Mouse (Mus musculus): ENCODE results near the gene Cldn15. TPM values are rescaled to one million over a fixed set of nuclear protein-coding genes. Genes with fewer than 3 reads are reported as not detected.

Cldn15 gene
- polyA plus RNA-seq, 1 experiment: 2.6 TPM

DNA sequence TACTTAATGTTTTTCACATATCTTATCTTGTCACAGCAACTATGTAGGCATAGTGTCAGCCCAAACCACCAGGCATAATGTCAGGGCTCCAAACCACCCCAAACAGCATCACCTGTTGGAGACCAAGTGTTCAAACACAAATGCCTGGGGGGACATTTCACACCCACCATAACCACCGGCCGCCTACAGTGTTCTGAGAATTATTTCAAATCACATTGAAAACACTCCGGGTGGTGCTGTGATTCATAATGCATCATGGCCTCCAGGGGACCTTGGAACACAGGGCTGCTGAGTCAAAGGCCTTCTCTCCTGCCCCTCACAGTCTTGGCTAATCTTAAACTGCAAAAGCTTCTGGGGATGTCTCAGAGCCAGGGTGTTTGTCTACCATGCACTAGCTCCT, 49.5 kb downstream of the Cldn15 start:
- no peak for DNase-seq (ENCODE audit: low read depth in 1 of 2, low spot score in 2 of 2)
- WGBS: 88% methylated on average over 3 of the region's 3 CpGs
- Histone ChIP-seq H3K4me3 (ENCODE audit: extremely low read depth, insufficient read depth, insufficient read length) (no peak overlapping the region), H3K36me3 (ENCODE audit: control insufficient read depth, insufficient read depth, low read length) (no peaks in the 10 kb centered on the region), H3K4me1 (ENCODE audit: control insufficient read depth, insufficient read depth, insufficient read length) (no peaks in the 10 kb centered on the region), H3K27me3 (ENCODE audit: control insufficient read depth, insufficient read depth, low read length) (no peaks in the 10 kb centered on the region), H3K27ac (ENCODE audit: insufficient read depth, low read length) (no peak overlapping the region)
- TF ChIP-seq CTCF (IDR thresholded peaks at IDR 0.05; ENCODE audit: extremely low read depth, insufficient read depth, insufficient read length, insufficient replicate concordance) (no peak), POLR2A (IDR thresholded peaks at IDR 0.05; ENCODE audit: low read depth, low read length) (no peak)

DNA sequence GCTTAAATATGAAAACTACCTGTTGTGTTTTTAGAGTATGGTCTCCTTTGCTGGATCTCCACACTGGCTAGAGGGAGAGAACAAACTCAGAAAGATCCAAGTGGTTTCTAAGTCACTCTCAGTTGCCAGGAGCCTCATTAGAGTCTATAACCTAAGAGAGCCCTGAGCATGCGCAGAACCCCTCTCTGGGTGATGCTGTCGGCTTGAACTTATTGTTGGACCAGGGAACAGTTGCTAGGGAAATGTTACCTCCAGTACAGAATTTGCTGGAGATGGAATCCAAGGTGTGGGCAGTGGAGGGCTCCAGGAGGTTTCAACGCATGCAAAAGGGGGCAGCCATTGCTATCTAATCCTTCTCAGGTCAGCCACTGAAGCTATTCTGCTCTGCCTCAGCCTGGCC, 57.9 kb downstream of the Cldn15 start:
- H3K27me3 ChIP-seq (ENCODE audit: control insufficient read depth, insufficient read depth, low read length): peaks cover 5% of the 10 kb centered on the region
- TF ChIP-seq CTCF (IDR thresholded peaks at IDR 0.05; ENCODE audit: extremely low read depth, insufficient read depth, insufficient read length, insufficient replicate concordance): no peak
- TF ChIP-seq POLR2A (IDR thresholded peaks at IDR 0.05; ENCODE audit: low read depth, low read length): no peak

DNA sequence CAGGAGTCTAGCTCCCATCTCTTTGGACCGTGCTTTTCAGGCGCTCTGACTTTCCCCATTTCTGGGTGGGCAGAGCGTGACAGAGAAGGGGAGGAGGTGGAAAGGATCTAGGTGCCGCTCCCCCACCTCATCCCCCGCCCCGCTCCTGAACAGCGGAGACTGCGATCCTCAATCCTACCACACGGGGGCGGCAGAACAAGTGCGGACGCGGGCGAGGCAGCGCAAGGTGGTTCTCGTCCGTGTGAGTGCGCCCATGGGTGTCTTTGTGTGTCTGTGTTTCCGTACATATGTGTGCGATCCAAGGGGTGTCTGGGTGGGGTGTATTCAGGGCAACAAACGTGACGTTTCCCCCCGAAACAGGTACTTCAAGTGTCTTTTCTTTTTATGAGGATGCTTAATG, 58.7 kb downstream of the Cldn15 start:
- DNase-seq (ENCODE audit: low read depth in 1 of 2, low spot score in 2 of 2): peak; percentile 36 to 71
- Histone ChIP-seq H3K27me3 (ENCODE audit: control insufficient read depth, insufficient read depth, low read length) (peaks cover 5% of the 10 kb centered on the region), H3K27ac (ENCODE audit: insufficient read depth, low read length) (no peak overlapping the region)

More for the DNA sequence above, 57.9 kb downstream of the Cldn15 start:
- no peak for DNase-seq (ENCODE audit: low read depth in 1 of 2, low spot score in 2 of 2)
- Histone ChIP-seq H3K4me1 (ENCODE audit: control insufficient read depth, insufficient read depth, insufficient read length) (no peaks in the 10 kb centered on the region), H3K27ac (ENCODE audit: insufficient read depth, low read length) (no peak overlapping the region), H3K4me3 (ENCODE audit: extremely low read depth, insufficient read depth, insufficient read length) (no peak overlapping the region), H3K36me3 (ENCODE audit: control insufficient read depth, insufficient read depth, low read length) (no peaks in the 10 kb centered on the region)
- WGBS: 50% methylated on average over 3 of the region's 3 CpGs

More for the DNA sequence above, 58.7 kb downstream of the Cldn15 start:
- Histone ChIP-seq H3K4me3 (ENCODE audit: extremely low read depth, insufficient read depth, insufficient read length) (no peak overlapping the region), H3K4me1 (ENCODE audit: control insufficient read depth, insufficient read depth, insufficient read length) (peaks cover 3% of the 10 kb centered on the region; the same call in 1 of the 2 replicates), H3K36me3 (ENCODE audit: control insufficient read depth, insufficient read depth, low read length) (no peaks in the 10 kb centered on the region)
- TF ChIP-seq POLR2A (IDR thresholded peaks at IDR 0.05; ENCODE audit: low read depth, low read length) (no peak), CTCF (IDR thresholded peaks at IDR 0.05; ENCODE audit: extremely low read depth, insufficient read depth, insufficient read length, insufficient replicate concordance) (peak; percentile 98)
- under 1% methylated on average over 23 of the region's 23 CpGs for WGBS

Other genes with a start within 250 kb of the Cldn15 start
- gene Col26a1, start 83.4 kb upstream of the Cldn15 start, polyA plus RNA-seq (2012; rRNA removed): 0.87 and 0.98 TPM in 2 replicates
- gene Ift22, start 58.5 kb upstream of the Cldn15 start, polyA plus RNA-seq (2012; rRNA removed): 6.3 and 8.3 TPM in 2 replicates
- gene Fis1, start 13.3 kb upstream of the Cldn15 start, polyA plus RNA-seq (2012; rRNA removed): 130 and 172 TPM in 2 replicates
- gene Plod3, start 20.4 kb downstream of the Cldn15 start, polyA plus RNA-seq (2012; rRNA removed): 37.2 and 41.6 TPM in 2 replicates
- 32.4 and 41.5 TPM in 2 replicates for gene Znhit1, start 21.4 kb downstream of the Cldn15 start, polyA plus RNA-seq (2012; rRNA removed)
- not detected in 2 replicates for gene Vgf, start 59.8 kb downstream of the Cldn15 start, polyA plus RNA-seq (2012; rRNA removed)
- 15.0 and 16.2 TPM in 2 replicates for gene Ap1s1, start 79.5 kb downstream of the Cldn15 start, polyA plus RNA-seq (2012; rRNA removed)
- 1.6 and 2.1 TPM in 2 replicates for gene Serpine1, start 105.7 kb downstream of the Cldn15 start, polyA plus RNA-seq (2012; rRNA removed)
- 26.6 and 28.6 TPM in 2 replicates for gene Trim56, start 149.6 kb downstream of the Cldn15 start, polyA plus RNA-seq (2012; rRNA removed)
- gene Muc3, start 182.7 kb downstream of the Cldn15 start, polyA plus RNA-seq (2012; rRNA removed): 0.07 TPM in 1 of 2 replicates, not detected in the other
- 2.6 and 4.0 TPM in 2 replicates for gene Muc3a, start 245.8 kb downstream of the Cldn15 start, polyA plus RNA-seq (2012; rRNA removed)

All from spleen, adult 2 months (tissue).